Mouse (Mus musculus): Measurements from ENCODE around the gene Med7. TPM values are rescaled to one million over a fixed set of nuclear protein-coding genes. Genes with fewer than 3 reads are reported as not detected.
A peak's percentile ranks its signal among the peaks of the same experiment; 100 is the strongest.
"Not testable (repeated sequence)": the region's sequence is repeated elsewhere in the genome, so short reads cannot be mapped to it uniquely, and the experiment has no call there.

The Med7 gene
- polyA plus RNA-seq, 1 experiment from 2014 or later, result 60.6 TPM

GRCm38 (mm10) chr11:46398473-46398872 lies 38.3 kb upstream of the Med7 start:
- ATAC-seq, result no peak
- Histone ChIP-seq H3K4me2 (replicated peaks) (no peak overlapping the region), H3K9me3 (no peaks in the 10 kb centered on the region), H3K27me3 (replicated peaks) (no peaks in the 10 kb centered on the region), H3K27ac (no peak overlapping the region), H3K9ac (no peak overlapping the region), H3K4me3 (replicated peaks) (no peak overlapping the region), H3K36me3 (no peaks in the 10 kb centered on the region), H3K4me1 (replicated peaks) (no peaks in the 10 kb centered on the region)
- 85% methylated on average over 4 of the region's 4 CpGs for WGBS

- no peaks in the 10 kb centered on the region for H3K4me1 ChIP-seq (replicated peaks)
- no peak overlapping the region for H3K4me2 ChIP-seq (replicated peaks)
- no peaks in the 10 kb centered on the region for H3K9me3 ChIP-seq
- no peaks in the 10 kb centered on the region for H3K27me3 ChIP-seq (replicated peaks)
- ATAC-seq, result no peak
- H3K27ac ChIP-seq, result no peak overlapping the region
- no peak overlapping the region for H3K4me3 ChIP-seq (replicated peaks)
- WGBS, result 69% methylated on average over 5 of the region's 5 CpGs
- no peaks in the 10 kb centered on the region for H3K36me3 ChIP-seq
- H3K9ac ChIP-seq, result no peak overlapping the region
Observed at GRCm38 (mm10) chr11:46398933-46399383, 37.8 kb upstream of the Med7 start.

GRCm38 (mm10) chr11:46401555-46401954 lies 35.2 kb upstream of the Med7 start:
- no peaks in the 10 kb centered on the region for H3K36me3 ChIP-seq
- H3K4me1 ChIP-seq (replicated peaks), result no peaks in the 10 kb centered on the region
- H3K27ac ChIP-seq, result 0 out of 2 replicates have a peak overlapping the region, but pooled peaks have one; percentile 9
- H3K9me3 ChIP-seq, result no peaks in the 10 kb centered on the region
- WGBS, result 51% methylated on average over 12 of the region's 12 CpGs
- H3K4me3 ChIP-seq (replicated peaks), result 0 out of 2 replicates have a peak overlapping the region, but pooled peaks have one; percentile 9
- H3K27me3 ChIP-seq (replicated peaks), result no peaks in the 10 kb centered on the region
- peak; percentile 73 for ATAC-seq
- H3K4me2 ChIP-seq (replicated peaks), result peak overlapping the region; percentile 46
- no peak overlapping the region for H3K9ac ChIP-seq

- Histone ChIP-seq H3K9me3 (no peaks in the 10 kb centered on the region), H3K9ac (no peak overlapping the region), H3K4me2 (replicated peaks) (no peak overlapping the region), H3K4me1 (replicated peaks) (no peaks in the 10 kb centered on the region), H3K27ac (no peak overlapping the region), H3K4me3 (replicated peaks) (no peak overlapping the region), H3K27me3 (replicated peaks) (no peaks in the 10 kb centered on the region), H3K36me3 (no peaks in the 10 kb centered on the region)
- 81% methylated on average over 16 of the region's 16 CpGs for WGBS
- ATAC-seq, result no peak
Observed at GRCm38 (mm10) chr11:46404986-46405385, 31.7 kb upstream of the Med7 start.

DNA sequence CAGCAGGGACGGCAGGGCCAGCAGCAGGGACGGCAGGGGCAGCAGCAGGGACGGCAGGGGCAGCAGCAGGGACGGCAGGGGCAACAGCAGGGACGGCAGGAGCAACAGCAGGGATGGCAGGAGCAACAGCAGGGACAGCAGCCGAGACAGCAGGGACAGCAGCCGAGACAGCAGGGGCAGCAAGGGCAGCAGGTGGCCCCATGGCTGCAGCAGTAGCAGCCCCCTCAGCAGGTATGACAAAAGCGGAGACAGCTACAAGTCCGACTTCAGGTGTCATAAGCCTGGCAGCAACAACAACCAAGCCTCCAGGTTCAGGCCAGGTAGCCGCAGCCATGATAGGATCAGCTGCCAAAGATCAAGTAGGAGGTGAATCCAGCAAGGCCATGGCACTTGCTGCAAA lies 30.0 kb upstream of the Med7 start:
- Histone ChIP-seq H3K9ac (no peak overlapping the region), H3K27me3 (replicated peaks) (no peaks in the 10 kb centered on the region), H3K4me1 (replicated peaks) (no peaks in the 10 kb centered on the region), H3K27ac (no peak overlapping the region), H3K36me3 (no peaks in the 10 kb centered on the region), H3K9me3 (no peaks in the 10 kb centered on the region), H3K4me3 (replicated peaks) (no peak overlapping the region), H3K4me2 (replicated peaks) (no peak overlapping the region)
- WGBS, result 44% methylated on average over 10 of the region's 10 CpGs
- ATAC-seq, result no peak

DNA sequence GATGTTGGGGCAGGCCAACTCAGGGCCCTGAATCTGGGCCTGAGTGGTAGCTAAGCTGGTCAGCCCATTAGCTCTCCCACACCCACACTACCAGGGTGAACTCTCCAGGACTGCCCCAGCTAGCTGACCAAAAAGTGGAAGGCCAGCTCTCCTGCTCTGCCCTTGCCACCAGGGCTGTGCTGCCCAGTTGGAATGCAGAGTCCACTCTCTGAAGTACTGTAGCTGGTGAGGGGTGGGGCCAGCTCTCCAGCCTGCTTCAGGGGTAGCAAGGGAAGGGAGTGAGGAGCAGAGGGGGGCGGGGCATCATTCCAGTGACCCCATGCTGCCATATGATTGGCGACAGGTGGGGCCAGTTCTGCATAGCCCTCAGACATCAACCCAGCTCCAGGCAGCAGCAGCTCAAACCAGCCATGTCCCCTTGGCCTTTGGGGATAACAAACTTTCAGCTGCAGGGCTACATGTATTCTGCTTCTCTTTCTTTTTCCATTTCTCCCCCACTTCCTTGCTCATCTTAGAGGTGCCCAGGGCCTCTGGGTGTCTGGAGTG lies 26.6 kb upstream of the Med7 start:
- no peaks in the 10 kb centered on the region for H3K27me3 ChIP-seq (replicated peaks)
- H3K4me1 ChIP-seq (replicated peaks), result no peaks in the 10 kb centered on the region
- no peak for ATAC-seq
- no peaks in the 10 kb centered on the region for H3K36me3 ChIP-seq
- no peaks in the 10 kb centered on the region for H3K9me3 ChIP-seq
- H3K9ac ChIP-seq, result no peak overlapping the region
- H3K4me3 ChIP-seq (replicated peaks), result no peak overlapping the region
- 48% methylated on average over 2 of the region's 2 CpGs for WGBS
- no peak overlapping the region for H3K27ac ChIP-seq
- no peak overlapping the region for H3K4me2 ChIP-seq (replicated peaks)

DNA sequence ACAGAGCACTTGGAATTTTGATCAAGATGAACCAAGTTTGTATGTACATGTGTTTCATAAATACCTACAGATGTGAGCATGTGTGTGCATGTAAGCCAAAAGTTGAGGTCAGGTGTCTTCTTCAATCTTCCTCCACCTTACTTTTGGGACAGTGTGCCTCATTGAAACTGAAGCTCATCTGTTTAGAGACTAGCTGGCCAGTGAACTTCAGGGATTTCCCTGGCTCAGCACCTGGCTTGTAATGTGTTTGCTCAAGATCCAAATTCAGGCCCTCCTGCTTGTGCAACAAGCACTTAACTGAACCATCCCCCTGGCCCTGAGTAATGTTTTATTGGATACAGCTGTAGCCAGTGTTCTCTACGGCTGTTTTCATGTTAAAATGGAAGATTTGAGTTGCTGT lies 18.3 kb upstream of the Med7 start:
- WGBS, result 38% methylated on average over 1 of the region's 1 CpGs
- ATAC-seq, result no peak
- H3K9me3 ChIP-seq, result no peaks in the 10 kb centered on the region

DNA sequence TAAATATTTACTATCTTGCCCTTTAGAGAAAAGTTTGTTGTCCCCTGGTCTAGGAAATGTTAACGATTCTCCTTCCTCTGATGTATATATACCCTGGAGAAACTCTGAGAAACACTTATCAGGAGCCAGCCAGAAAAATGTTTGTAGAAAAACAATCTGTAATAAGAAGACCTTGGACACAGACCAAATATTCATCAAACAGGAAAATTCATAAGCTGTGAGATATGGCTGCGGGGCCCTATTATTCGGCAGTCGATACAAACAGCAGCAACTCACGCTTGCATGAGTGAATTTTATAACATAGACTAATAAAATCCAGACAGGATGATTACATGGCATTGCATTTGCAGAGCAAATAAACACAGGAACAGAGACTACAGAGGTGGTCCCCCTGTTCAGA lies 17.9 kb upstream of the Med7 start:
- H3K4me2 ChIP-seq (replicated peaks), result no peak overlapping the region
- H3K4me3 ChIP-seq (replicated peaks), result no peak overlapping the region
- no peaks in the 10 kb centered on the region for H3K4me1 ChIP-seq (replicated peaks)
- H3K36me3 ChIP-seq, result no peaks in the 10 kb centered on the region
- ATAC-seq, result no peak
- no peak overlapping the region for H3K9ac ChIP-seq
- H3K27me3 ChIP-seq (replicated peaks), result no peaks in the 10 kb centered on the region
- H3K9me3 ChIP-seq, result no peaks in the 10 kb centered on the region
- WGBS, result 62% methylated on average over 5 of the region's 5 CpGs
- H3K27ac ChIP-seq, result no peak overlapping the region

More for the DNA sequence above, 18.3 kb upstream of the Med7 start:
- Histone ChIP-seq H3K4me3 (replicated peaks) (no peak overlapping the region), H3K4me2 (replicated peaks) (no peak overlapping the region), H3K36me3 (no peaks in the 10 kb centered on the region), H3K27me3 (replicated peaks) (no peaks in the 10 kb centered on the region), H3K27ac (no peak overlapping the region), H3K4me1 (replicated peaks) (no peaks in the 10 kb centered on the region), H3K9ac (no peak overlapping the region)

DNA sequence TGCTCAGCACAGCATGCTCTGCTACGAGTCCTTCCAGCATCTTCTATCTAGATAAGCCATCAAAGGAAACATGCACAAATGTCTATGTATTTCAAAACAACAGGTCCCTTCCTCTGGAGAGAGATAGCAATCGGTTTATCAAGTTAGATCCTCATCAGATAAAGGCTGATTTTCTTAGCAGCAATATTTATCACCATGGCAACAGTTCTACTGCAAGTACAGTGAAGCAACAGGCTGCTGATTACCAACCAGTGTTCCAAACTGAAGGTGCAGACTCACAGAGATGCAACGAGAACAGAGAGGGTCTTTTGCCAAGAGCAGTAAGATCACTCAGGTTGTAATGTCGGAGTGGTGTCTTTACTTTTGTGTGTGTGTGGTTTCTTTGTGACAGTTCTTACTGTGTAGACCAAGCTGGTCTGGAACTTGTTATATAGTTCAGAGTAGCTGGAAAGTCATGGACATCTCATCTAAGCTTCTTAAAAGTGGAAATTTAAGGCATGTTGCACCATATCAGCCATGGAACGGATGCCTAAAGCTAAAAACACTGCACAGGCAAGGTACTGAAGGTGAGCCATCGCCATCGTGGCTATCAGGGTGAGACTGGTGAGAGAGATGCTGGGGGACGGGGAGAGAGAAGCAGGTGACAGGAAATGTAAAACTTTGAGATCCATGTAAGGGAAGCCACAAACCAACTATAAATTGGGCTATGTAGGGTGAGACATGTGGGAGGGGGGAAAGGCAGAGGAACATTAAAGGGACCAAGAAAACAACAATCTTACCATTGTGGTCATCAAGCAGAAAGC lies 15.4 kb upstream of the Med7 start:
- no peak overlapping the region for H3K9ac ChIP-seq
- H3K9me3 ChIP-seq, result no peaks in the 10 kb centered on the region
- no peak for ATAC-seq
- H3K4me3 ChIP-seq (replicated peaks), result no peak overlapping the region
- no peaks in the 10 kb centered on the region for H3K36me3 ChIP-seq
- no peak overlapping the region for H3K27ac ChIP-seq
- H3K4me2 ChIP-seq (replicated peaks), result no peak overlapping the region
- no peaks in the 10 kb centered on the region for H3K4me1 ChIP-seq (replicated peaks)
- 75% methylated on average over 8 of the region's 8 CpGs for WGBS
- H3K27me3 ChIP-seq (replicated peaks), result no peaks in the 10 kb centered on the region

DNA sequence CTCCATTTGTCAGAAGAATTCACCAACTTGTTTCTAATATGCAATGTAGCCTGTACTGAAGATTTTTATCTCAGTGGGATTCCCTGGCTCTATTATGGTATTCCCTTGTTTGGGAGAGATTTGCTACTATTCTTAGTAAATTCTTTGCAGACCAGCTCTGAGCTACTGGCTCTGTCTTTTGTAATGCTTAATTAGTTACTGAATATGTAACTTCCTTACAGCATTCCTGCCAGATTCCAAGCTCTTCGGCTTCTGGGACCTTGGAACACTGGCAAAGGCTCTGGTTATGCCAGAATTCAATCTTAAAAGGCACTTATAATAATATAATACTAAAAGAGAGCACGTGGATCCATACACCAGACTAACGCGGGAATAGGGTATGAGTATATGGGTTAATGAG lies 8.6 kb upstream of the Med7 start:
- not testable (repeated sequence) for H3K4me3 ChIP-seq (replicated peaks); H3K27ac ChIP-seq; H3K27me3 ChIP-seq (replicated peaks); H3K9me3 ChIP-seq; ATAC-seq; H3K36me3 ChIP-seq; H3K9ac ChIP-seq; H3K4me1 ChIP-seq (replicated peaks); H3K4me2 ChIP-seq (replicated peaks)
- WGBS, result 39% methylated on average over 4 of the region's 4 CpGs

DNA sequence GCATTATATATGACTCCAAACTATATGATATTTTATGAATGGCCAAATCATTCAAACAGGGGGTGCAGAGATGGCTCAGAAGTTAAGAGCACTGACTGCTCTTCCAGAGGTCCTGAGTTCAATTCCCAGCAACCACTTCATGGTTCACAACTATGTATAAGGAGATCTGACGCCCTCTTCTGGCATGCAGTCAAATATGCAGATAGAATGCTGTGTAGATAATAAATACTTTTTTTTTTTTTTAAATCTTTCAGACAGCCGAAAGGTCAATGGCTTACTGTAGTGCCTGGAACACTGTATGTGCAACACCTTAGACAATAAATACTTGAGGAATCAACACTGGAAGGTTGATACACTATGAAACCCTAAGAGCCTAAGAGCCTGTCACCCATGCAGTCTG lies 6.6 kb upstream of the Med7 start:
- WGBS, result 83% methylated on average over 2 of the region's 2 CpGs

GRCm38 (mm10) chr11:46431129-46431528 lies 5.6 kb upstream of the Med7 start:
- Histone ChIP-seq H3K27me3 (replicated peaks) (no peaks in the 10 kb centered on the region), H3K27ac (no peak overlapping the region), H3K4me1 (replicated peaks) (no peaks in the 10 kb centered on the region), H3K4me3 (replicated peaks) (no peak overlapping the region), H3K9me3 (no peaks in the 10 kb centered on the region), H3K9ac (no peak overlapping the region), H3K4me2 (replicated peaks) (no peak overlapping the region), H3K36me3 (no peaks in the 10 kb centered on the region)
- ATAC-seq, result peak; percentile 88
- 8% methylated on average over 3 of the region's 3 CpGs for WGBS

More for the DNA sequence above, 6.6 kb upstream of the Med7 start:
- no peak overlapping the region for H3K4me2 ChIP-seq (replicated peaks)
- H3K36me3 ChIP-seq, result no peaks in the 10 kb centered on the region
- no peak overlapping the region for H3K27ac ChIP-seq
- no peak overlapping the region for H3K4me3 ChIP-seq (replicated peaks)
- H3K9me3 ChIP-seq, result no peaks in the 10 kb centered on the region
- H3K27me3 ChIP-seq (replicated peaks), result no peaks in the 10 kb centered on the region
- no peak overlapping the region for H3K9ac ChIP-seq
- no peaks in the 10 kb centered on the region for H3K4me1 ChIP-seq (replicated peaks)
- no peak for ATAC-seq

DNA sequence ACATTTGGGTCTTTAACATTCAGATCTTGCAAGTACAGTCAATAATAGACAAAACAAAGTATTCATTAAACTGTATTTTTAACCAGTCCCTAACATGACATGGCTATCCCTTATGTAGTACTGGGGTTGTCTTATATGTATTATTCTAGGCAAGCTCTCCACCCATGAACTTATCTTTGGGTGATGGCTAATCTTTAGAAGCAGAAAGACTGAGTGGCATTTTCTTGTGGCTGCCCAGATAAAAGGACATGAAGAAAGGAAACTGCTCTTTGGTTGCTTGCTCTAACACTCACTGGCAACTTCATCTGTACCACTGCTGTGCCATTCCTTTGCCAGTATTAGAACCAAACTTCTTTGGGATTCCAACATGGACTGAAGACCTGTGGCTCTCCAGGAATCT lies 1.4 kb upstream of the Med7 start:
- Histone ChIP-seq H3K9ac (no peak overlapping the region), H3K27ac (no peak overlapping the region), H3K4me2 (replicated peaks) (no peak overlapping the region), H3K27me3 (replicated peaks) (no peaks in the 10 kb centered on the region), H3K9me3 (no peaks in the 10 kb centered on the region), H3K4me1 (replicated peaks) (peaks cover 3% of the 10 kb centered on the region; the same call in 1 of the 2 replicates), H3K4me3 (replicated peaks) (no peak overlapping the region), H3K36me3 (no peaks in the 10 kb centered on the region)
- ATAC-seq, result no peak
